Mouse (Mus musculus): ENCODE results near the gene Mecr. TPM values are rescaled to one million over a fixed set of nuclear protein-coding genes. Genes with fewer than 3 reads are reported as not detected.

Gene Mecr
- polyA plus RNA-seq, 1 experiment from 2014 or later, result 43.3 TPM

DNA sequence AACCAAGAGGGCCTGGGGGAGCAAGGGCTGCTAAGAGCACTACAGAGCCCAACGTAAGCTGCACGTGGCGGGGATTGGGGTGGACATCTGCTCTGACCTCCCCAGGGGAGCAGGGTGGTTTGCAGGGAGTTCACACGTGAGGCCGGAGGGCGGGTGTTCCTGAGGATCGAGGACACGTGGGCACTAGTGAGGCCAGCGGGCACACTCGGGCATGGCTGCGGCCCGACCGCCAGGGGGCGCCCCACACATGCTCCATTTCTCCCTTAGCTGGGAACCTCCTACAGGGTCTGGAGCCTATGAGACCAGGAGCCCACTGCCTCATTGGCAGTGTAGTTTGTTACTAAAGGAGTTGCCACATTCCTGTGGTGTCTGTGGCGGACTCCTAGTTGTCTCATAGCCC is 73.2 kb downstream of the Mecr start:
- Histone ChIP-seq H3K9me3 (ENCODE audit: control insufficient read depth, low read length) (no peaks in the 10 kb centered on the region), H3K4me2 (ENCODE audit: low read depth, severe bottlenecking) (no peak overlapping the region), H3K27me3 (ENCODE audit: control insufficient read depth, insufficient read depth, low read length) (peaks cover 12% of the 10 kb centered on the region; the same call in 1 of the 2 replicates), H3K9ac (ENCODE audit: low read length) (no peak overlapping the region), H3K27ac (replicated peaks; ENCODE audit: low read depth, low read length) (no peak overlapping the region), H3K4me3 (ENCODE audit: low read depth, low read length) (no peak overlapping the region), H3K36me3 (ENCODE audit: control insufficient read depth, insufficient read depth, low read length) (no peaks in the 10 kb centered on the region), H3K4me1 (ENCODE audit: control insufficient read depth, insufficient read depth, low read length) (peaks cover 58% of the 10 kb centered on the region)
- DNase-seq (ENCODE audit: low spot score) (peak; percentile 87), ATAC-seq (ENCODE audit: insufficient number of reproducible peaks, low FRiP score, low TSS enrichment, low read depth) (no peak)
- 3% methylated on average over 15 of the region's 15 CpGs for WGBS

DNA sequence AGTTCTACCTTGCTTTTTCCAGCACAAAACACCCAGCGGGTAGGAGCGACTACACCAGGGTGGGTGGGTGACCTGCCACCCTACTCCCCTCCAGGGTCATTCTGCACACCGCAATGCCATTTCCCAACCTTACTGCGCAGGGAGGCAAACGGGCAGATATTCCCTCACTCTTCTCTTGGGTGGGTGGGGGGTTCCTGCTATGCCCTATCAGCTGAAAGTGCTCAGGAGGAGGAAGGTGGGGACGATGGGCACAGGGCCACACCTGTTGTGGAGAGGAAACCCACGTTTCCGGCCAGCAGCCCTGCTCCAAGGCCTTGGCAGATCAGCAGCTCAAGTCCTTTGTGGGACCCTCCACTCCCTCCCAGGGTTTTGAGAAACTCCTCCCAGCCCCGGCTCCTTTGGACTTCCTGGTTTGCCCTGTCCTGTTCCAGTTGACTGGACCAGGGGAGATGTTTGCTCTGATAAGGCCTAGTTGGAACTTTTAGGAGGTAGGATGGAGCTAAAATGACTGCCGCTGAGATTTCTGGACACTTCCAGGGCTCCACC is 73.8 kb downstream of the Mecr start:
- ATAC-seq (ENCODE audit: insufficient number of reproducible peaks, low FRiP score, low TSS enrichment, low read depth), result no peak
- no peaks in the 10 kb centered on the region for H3K9me3 ChIP-seq (ENCODE audit: control insufficient read depth, low read length)
- WGBS, result 79% methylated on average over 10 of the region's 10 CpGs

More for the DNA sequence above, 73.8 kb downstream of the Mecr start:
- Histone ChIP-seq H3K9ac (ENCODE audit: low read length) (no peak overlapping the region), H3K4me1 (ENCODE audit: control insufficient read depth, insufficient read depth, low read length) (peaks cover 64% of the 10 kb centered on the region), H3K27ac (replicated peaks; ENCODE audit: low read depth, low read length) (no peak overlapping the region), H3K36me3 (ENCODE audit: control insufficient read depth, insufficient read depth, low read length) (no peaks in the 10 kb centered on the region), H3K27me3 (ENCODE audit: control insufficient read depth, insufficient read depth, low read length) (peaks cover 14% of the 10 kb centered on the region), H3K4me2 (ENCODE audit: low read depth, severe bottlenecking) (no peak overlapping the region), H3K4me3 (ENCODE audit: low read depth, low read length) (no peak overlapping the region)
- DNase-seq (ENCODE audit: low spot score), result no peak

Other genes starting within 250 kb of the Mecr start
- gene Ptpru, start 5.2 kb upstream of the Mecr start, polyA plus RNA-seq (2014; fragmentation: Nextera tagmentation; extraction: Ambion mirVana), result 12.5 and 13.3 TPM in 2 replicates
- 140 and 150 TPM in 2 replicates for gene Srsf4, start 30.1 kb downstream of the Mecr start, polyA plus RNA-seq (2014; fragmentation: Nextera tagmentation; extraction: Ambion mirVana)
- 1.3 and 2.4 TPM in 2 replicates for gene Tmem200b, start 78.3 kb downstream of the Mecr start, polyA plus RNA-seq (2014; fragmentation: Nextera tagmentation; extraction: Ambion mirVana)
- not detected in 2 replicates for gene Gm10300, start 231.2 kb downstream of the Mecr start, polyA plus RNA-seq (2014; fragmentation: Nextera tagmentation; extraction: Ambion mirVana)
- 107 and 120 TPM in 2 replicates for gene Epb41, start 231.9 kb downstream of the Mecr start, polyA plus RNA-seq (2014; fragmentation: Nextera tagmentation; extraction: Ambion mirVana)

Measured in limb, embryonic 11.5 days (tissue).